Mouse (Mus musculus): ENCODE measurements around the gene Phlda2. TPM values are rescaled to one million over a fixed set of nuclear protein-coding genes. Genes with fewer than 3 reads are reported as not detected.

Gene Phlda2
- polyA plus RNA-seq, 1 experiment, result 0.39 TPM

DNA sequence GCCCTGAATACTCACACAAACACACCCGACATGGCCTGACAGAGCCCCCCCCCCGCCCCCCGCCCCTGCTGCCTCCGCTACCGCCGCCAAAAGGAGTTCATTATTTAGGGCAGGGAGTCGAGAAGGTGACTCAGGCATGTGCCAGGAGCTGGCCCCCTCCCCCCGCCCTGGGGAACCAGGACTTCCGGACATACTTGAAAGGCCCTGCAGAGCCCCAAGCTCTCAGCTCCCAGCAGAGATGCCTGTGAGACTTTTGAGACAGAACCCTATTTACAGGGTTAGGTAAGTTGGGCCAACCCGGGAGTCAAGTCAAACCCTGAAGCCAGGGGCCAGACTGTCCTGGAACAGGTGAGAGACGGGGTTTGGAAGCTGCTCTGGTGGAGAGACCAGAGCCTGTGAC is 41.0 kb downstream of the Phlda2 start:
- no peak overlapping the region for H3K27ac ChIP-seq (ENCODE audit: control insufficient read depth, insufficient read depth, low read length)
- 57% methylated on average over 11 of the region's 11 CpGs for WGBS

DNA sequence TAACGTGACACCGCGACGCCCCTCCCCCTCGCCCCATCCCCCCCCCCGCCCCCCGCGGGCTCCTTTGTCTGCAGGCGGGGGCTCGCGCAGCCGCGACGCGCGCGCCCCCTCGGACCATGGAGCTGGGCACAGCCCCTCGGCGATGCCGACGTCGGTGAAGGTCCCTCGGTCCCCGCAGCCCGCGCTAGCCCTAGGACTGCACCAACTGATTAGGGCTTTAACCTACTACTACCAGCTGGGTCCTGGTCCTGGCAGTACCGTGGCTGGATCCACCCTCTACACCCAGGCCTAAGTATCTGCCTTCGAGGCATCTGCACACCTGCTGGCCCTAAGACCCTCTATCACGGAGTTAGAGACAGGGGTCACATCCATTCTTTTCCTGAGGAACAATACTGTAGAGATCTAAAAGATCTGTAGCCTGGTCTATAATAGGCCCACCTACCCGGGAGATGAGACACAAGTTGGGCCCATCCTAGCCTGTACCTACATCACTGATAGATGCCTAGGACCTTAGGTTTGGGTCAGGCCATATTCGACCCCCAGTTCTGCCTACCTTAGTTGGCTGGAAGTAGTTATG is 41.6 kb downstream of the Phlda2 start:
- H3K36me3 ChIP-seq (ENCODE audit: control insufficient read depth, insufficient read depth, low read length), result no peaks in the 10 kb centered on the region
- no peak overlapping the region for H3K27ac ChIP-seq (ENCODE audit: control insufficient read depth, insufficient read depth, low read length)
- DNase-seq, result no peak

More for the DNA sequence above, 41.0 kb downstream of the Phlda2 start:
- TF ChIP-seq CTCF (IDR thresholded peaks at IDR 0.05; ENCODE audit: borderline replicate concordance, control insufficient read depth, extremely low read depth, insufficient read depth, low read length, poor library complexity) (no peak), POLR2A (IDR thresholded peaks at IDR 0.05; ENCODE audit: control insufficient read depth, extremely low read depth, insufficient read depth, low read length, poor library complexity) (no peak)
- peaks cover 18% of the 10 kb centered on the region for H3K4me1 ChIP-seq (replicated peaks; ENCODE audit: control insufficient read depth, insufficient read depth, low read length)
- H3K4me3 ChIP-seq (ENCODE audit: control insufficient read depth, insufficient read depth, low read length), result no peak overlapping the region
- no peaks in the 10 kb centered on the region for H3K36me3 ChIP-seq (ENCODE audit: control insufficient read depth, insufficient read depth, low read length)
- peaks cover 19% of the 10 kb centered on the region for H3K27me3 ChIP-seq (ENCODE audit: control insufficient read depth, insufficient read depth, low read length)
- no peak for DNase-seq

DNA sequence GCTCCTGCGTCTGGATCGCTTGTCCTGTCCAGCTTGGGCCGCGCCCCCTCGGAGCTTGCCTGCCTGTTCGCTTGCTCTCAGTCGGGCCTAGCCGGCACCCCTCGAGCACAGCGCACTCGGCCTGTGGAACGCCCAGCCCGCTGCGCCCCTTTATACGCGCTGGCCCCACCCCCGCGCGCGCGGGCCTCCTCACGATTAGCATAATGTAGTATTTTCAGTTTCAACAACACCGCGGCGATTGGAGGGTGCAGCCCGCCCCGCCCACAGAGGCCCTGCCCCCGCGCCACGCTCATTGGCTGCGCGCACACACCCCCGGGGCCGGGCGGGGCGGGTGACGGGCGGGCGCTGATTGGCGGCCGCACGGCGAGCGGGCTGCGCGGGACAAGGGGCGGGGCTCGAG is 42.1 kb downstream of the Phlda2 start, which contains the start of gene Cdkn1c:
Cdkn1c (minus strand) TSS at position 177 of the 400 bp plus-strand sequence.
- 53% methylated on average over 48 of the region's 48 CpGs for WGBS
- peaks cover 18% of the 10 kb centered on the region for H3K4me1 ChIP-seq (replicated peaks; ENCODE audit: control insufficient read depth, insufficient read depth, low read length)
- H3K27ac ChIP-seq (ENCODE audit: control insufficient read depth, insufficient read depth, low read length), result no peak within 1 kb of the TSS
- TF ChIP-seq CTCF (IDR thresholded peaks at IDR 0.05; ENCODE audit: borderline replicate concordance, control insufficient read depth, extremely low read depth, insufficient read depth, low read length, poor library complexity) (no peak), POLR2A (IDR thresholded peaks at IDR 0.05; ENCODE audit: control insufficient read depth, extremely low read depth, insufficient read depth, low read length, poor library complexity) (no peak)
- no peaks in the 10 kb centered on the region for H3K36me3 ChIP-seq (ENCODE audit: control insufficient read depth, insufficient read depth, low read length)
- H3K27me3 ChIP-seq (ENCODE audit: control insufficient read depth, insufficient read depth, low read length), result peaks cover 19% of the 10 kb centered on the region
- peak; percentile 81 for DNase-seq
- peak within 1 kb of the TSS; percentile 40 for H3K4me3 ChIP-seq (ENCODE audit: control insufficient read depth, insufficient read depth, low read length)

More for the DNA sequence above, 41.6 kb downstream of the Phlda2 start:
- 49% methylated on average over 24 of the region's 32 CpGs for WGBS
- Histone ChIP-seq H3K4me1 (replicated peaks; ENCODE audit: control insufficient read depth, insufficient read depth, low read length) (peaks cover 18% of the 10 kb centered on the region), H3K27me3 (ENCODE audit: control insufficient read depth, insufficient read depth, low read length) (peaks cover 19% of the 10 kb centered on the region), H3K4me3 (ENCODE audit: control insufficient read depth, insufficient read depth, low read length) (peak overlapping the region; percentile 40)
- no peak for TF ChIP-seq CTCF (IDR thresholded peaks at IDR 0.05; ENCODE audit: borderline replicate concordance, control insufficient read depth, extremely low read depth, insufficient read depth, low read length, poor library complexity)
- TF ChIP-seq POLR2A (IDR thresholded peaks at IDR 0.05; ENCODE audit: control insufficient read depth, extremely low read depth, insufficient read depth, low read length, poor library complexity), result no peak

DNA sequence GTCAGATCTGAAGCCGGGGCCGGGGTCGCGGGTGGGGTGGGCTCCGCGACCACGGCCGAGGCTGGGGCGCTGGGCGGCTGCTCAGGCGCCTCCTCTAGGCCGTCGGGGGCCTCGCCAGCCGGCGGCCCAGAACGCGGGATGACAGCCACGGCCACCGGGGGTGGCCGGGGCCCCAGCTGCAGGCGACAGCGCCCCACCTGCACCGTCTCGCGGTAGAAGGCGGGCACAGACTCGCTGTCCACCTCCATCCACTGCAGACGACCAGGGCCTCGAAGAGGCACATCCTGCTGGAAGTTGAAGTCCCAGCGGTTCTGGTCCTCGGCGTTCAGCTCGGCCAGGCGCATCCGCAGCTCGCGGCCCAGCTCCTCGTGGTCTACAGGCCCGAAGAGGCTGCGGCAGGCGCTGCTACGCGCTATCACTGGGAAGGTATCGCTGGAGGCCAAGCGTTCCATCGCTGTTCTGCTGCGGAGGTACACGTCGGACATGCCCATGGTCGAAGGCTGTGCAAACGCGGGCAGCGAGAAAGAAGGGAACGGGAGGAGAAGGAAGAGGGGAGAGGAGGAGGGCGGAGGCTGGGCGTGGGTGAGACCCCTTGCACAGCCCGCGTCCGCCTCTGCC is 42.6 kb downstream of the Phlda2 start:
- Histone ChIP-seq H3K4me3 (ENCODE audit: control insufficient read depth, insufficient read depth, low read length) (peak overlapping the region; percentile 39), H3K27me3 (ENCODE audit: control insufficient read depth, insufficient read depth, low read length) (peaks cover 19% of the 10 kb centered on the region), H3K4me1 (replicated peaks; ENCODE audit: control insufficient read depth, insufficient read depth, low read length) (peaks cover 18% of the 10 kb centered on the region), H3K27ac (ENCODE audit: control insufficient read depth, insufficient read depth, low read length) (no peak overlapping the region), H3K36me3 (ENCODE audit: control insufficient read depth, insufficient read depth, low read length) (no peaks in the 10 kb centered on the region)
- peak; percentile 1; the same call in 1 of the 2 replicates for TF ChIP-seq POLR2A (IDR thresholded peaks at IDR 0.05; ENCODE audit: control insufficient read depth, extremely low read depth, insufficient read depth, low read length, poor library complexity)
- no peak for TF ChIP-seq CTCF (IDR thresholded peaks at IDR 0.05; ENCODE audit: borderline replicate concordance, control insufficient read depth, extremely low read depth, insufficient read depth, low read length, poor library complexity)
- 48% methylated on average over 60 of the region's 60 CpGs for WGBS
- no peak for DNase-seq

DNA sequence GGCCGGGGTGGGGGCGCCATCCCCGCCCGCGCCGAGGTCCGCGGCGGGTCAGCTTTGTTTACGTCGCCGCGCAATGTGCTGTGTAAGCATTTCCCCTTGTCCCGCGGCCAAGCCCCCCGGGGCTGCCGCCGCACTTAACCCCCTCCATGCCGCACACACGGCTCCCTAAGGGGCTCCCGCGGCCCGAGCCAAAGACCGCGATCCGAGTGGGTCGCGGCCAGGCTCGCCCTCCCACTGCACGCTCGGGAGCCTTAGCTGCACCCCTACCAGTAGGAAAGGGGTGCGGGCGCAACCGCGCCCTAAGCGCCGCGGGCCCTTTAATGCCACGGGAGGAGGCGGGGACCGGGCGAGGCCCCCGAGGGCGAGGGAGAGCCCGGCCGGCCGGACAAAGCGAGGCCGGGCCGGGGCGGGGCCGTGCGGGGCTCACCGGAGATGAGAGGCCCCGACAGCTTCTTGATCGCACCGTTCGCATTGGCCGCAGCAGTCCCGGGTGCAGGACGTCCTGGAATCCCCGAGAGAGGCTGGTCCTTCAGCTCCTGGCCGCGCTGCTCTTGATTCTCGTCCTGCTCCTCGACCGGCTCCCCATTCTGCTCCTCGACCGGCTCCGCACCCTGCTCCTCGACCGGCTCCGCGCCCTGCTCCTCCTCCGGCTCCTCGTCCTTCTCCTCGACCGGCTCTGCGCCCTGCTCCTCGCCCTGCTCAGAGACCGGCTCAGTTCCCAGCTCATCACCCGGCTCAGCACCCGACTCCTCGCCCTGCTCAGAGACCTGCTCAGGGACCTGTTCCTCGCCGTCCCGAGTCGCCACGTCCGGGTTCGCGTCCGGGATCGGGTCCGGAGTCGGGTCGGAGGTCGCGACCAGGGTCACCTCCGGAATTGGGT is 43.4 kb downstream of the Phlda2 start:
- TF ChIP-seq POLR2A (IDR thresholded peaks at IDR 0.05; ENCODE audit: control insufficient read depth, extremely low read depth, insufficient read depth, low read length, poor library complexity) (no peak), CTCF (IDR thresholded peaks at IDR 0.05; ENCODE audit: borderline replicate concordance, control insufficient read depth, extremely low read depth, insufficient read depth, low read length, poor library complexity) (no peak)
- H3K4me3 ChIP-seq (ENCODE audit: control insufficient read depth, insufficient read depth, low read length), result peak overlapping the region; percentile 1; the same call in 1 of the 2 replicates
- H3K27me3 ChIP-seq (ENCODE audit: control insufficient read depth, insufficient read depth, low read length), result peaks cover 17% of the 10 kb centered on the region
- H3K27ac ChIP-seq (ENCODE audit: control insufficient read depth, insufficient read depth, low read length), result no peak overlapping the region
- DNase-seq, result no peak
- H3K36me3 ChIP-seq (ENCODE audit: control insufficient read depth, insufficient read depth, low read length), result no peaks in the 10 kb centered on the region
- 45% methylated on average over 100 of the region's 100 CpGs for WGBS
- peaks cover 10% of the 10 kb centered on the region for H3K4me1 ChIP-seq (replicated peaks; ENCODE audit: control insufficient read depth, insufficient read depth, low read length)

DNA sequence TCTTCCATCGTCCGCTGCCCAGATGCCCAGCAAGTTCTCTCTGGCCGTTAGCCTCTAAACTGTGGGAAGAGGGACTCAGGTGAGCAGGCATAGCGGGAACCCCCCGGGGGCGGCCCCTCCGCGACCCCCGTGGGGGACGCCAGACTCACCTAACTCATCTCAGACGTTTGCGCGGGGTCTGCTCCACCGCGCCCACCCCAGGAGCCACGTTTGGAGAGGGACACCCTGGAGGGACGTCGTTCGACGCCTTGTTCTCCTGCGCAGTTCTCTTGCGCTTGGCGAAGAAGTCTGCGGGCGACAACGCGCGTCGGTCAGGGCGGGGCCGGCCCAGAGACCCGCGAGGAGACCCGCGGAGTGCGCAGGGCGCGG is 44.0 kb downstream of the Phlda2 start:
- H3K27ac ChIP-seq (ENCODE audit: control insufficient read depth, insufficient read depth, low read length), result no peak overlapping the region

More for the DNA sequence above, 44.0 kb downstream of the Phlda2 start:
- no peaks in the 10 kb centered on the region for H3K36me3 ChIP-seq (ENCODE audit: control insufficient read depth, insufficient read depth, low read length)
- H3K4me3 ChIP-seq (ENCODE audit: control insufficient read depth, insufficient read depth, low read length), result no peak overlapping the region
- WGBS, result 54% methylated on average over 38 of the region's 38 CpGs
- H3K4me1 ChIP-seq (replicated peaks; ENCODE audit: control insufficient read depth, insufficient read depth, low read length), result peaks cover 9% of the 10 kb centered on the region
- no peak for DNase-seq
- H3K27me3 ChIP-seq (ENCODE audit: control insufficient read depth, insufficient read depth, low read length), result peaks cover 10% of the 10 kb centered on the region; the same call in 1 of the 2 replicates
- TF ChIP-seq POLR2A (IDR thresholded peaks at IDR 0.05; ENCODE audit: control insufficient read depth, extremely low read depth, insufficient read depth, low read length, poor library complexity), result no peak
- TF ChIP-seq CTCF (IDR thresholded peaks at IDR 0.05; ENCODE audit: borderline replicate concordance, control insufficient read depth, extremely low read depth, insufficient read depth, low read length, poor library complexity), result no peak

Other genes starting within 250 kb of the Phlda2 start
- 10.3 and 10.4 TPM in 2 replicates for gene Cdkn1c, start 42.1 kb downstream of the Phlda2 start, polyA plus RNA-seq (2012; rRNA removed)
- gene Slc22a18, start 29.4 kb downstream of the Phlda2 start, polyA plus RNA-seq (2012; rRNA removed), result 6.1 and 8.0 TPM in 2 replicates
- gene Nap1l4, start 46.0 kb upstream of the Phlda2 start, polyA plus RNA-seq (2012; rRNA removed), result 107 and 120 TPM in 2 replicates
- 22.7 and 24.5 TPM in 2 replicates for gene Cars, start 96.9 kb upstream of the Phlda2 start, polyA plus RNA-seq (2012; rRNA removed)
- 6.4 and 7.4 TPM in 2 replicates for gene Tnfrsf26, start 125.6 kb upstream of the Phlda2 start, polyA plus RNA-seq (2012; rRNA removed)
- gene Tnfrsf22, start 146.5 kb upstream of the Phlda2 start, polyA plus RNA-seq (2012; rRNA removed), result 4.8 and 4.9 TPM in 2 replicates
- 3.5 and 4.8 TPM in 2 replicates for gene Tnfrsf23, start 182.7 kb upstream of the Phlda2 start, polyA plus RNA-seq (2012; rRNA removed)